Mouse (Mus musculus) forebrain, postnatal 0 days (tissue): ENCODE measurements at regions not wholly inside any gene's neighbourhood (a gene's known extent, or its start where the extent isn't known, plus 50 kb on each side); places are given as distances from the start of the nearest gene placed in this dataset.
A peak's percentile ranks its signal among the peaks of the same experiment; 100 is the strongest.

ENCODE experiments used
- ATAC-seq: fragments of 200-750 bp; cut with Nextera tagmentation; 2 replicates; pipeline ENCODE4 v1.8.0; 2017; ENCODE audit warnings: mild to moderate bottlenecking, moderate library complexity
- DNase-seq: peaks from one replicate; pipeline ENCODE4 v3.0.0-alpha.2; 2015
- H3K27ac ChIP-seq: fragments of 300-500 bp; sonication (generic); 2 replicates; pipeline ENCODE4 v1.5.1; 2014; ENCODE audit warnings: low read depth, mild to moderate bottlenecking, antibody characterized with exemption, low read length, moderate library complexity, mixed read lengths
- H3K27me3 ChIP-seq: fragments of 300-500 bp; sonication (generic); 2 replicates; pipeline ENCODE4 v1.6.1; 2014; ENCODE audit warnings: mild to moderate bottlenecking, low read length, mixed read lengths; ENCODE audit not compliant: insufficient read depth
- H3K36me3 ChIP-seq: fragments of 300-500 bp; sonication (generic); 2 replicates; pipeline ENCODE4 v1.6.1; 2014; ENCODE audit warnings: mild to moderate bottlenecking, moderate library complexity; ENCODE audit not compliant: insufficient read depth
- H3K4me1 ChIP-seq: fragments of 300-500 bp; sonication (generic); 2 replicates; pipeline ENCODE4 v1.6.1; 2014; ENCODE audit warnings: antibody characterized with exemption; ENCODE audit not compliant: insufficient read depth
- H3K4me2 ChIP-seq: fragments of 300-500 bp; sonication (generic); 2 replicates; pipeline ENCODE4 v1.6.1; 2014; ENCODE audit warnings: low read depth, mild to moderate bottlenecking, moderate library complexity
- H3K4me3 ChIP-seq: fragments of 300-500 bp; sonication (generic); 2 replicates; pipeline ENCODE4 v1.5.1; 2014; ENCODE audit warnings: low read depth, low read length, mixed read lengths
- H3K9ac ChIP-seq: fragments of 300-500 bp; sonication (generic); 2 replicates; pipeline ENCODE4 v1.6.1; 2014; ENCODE audit warnings: mild to moderate bottlenecking
- H3K9me3 ChIP-seq: fragments of 300-500 bp; sonication (generic); 2 replicates; pipeline ENCODE4 v1.6.1; 2016; ENCODE audit warnings: low read length
- CTCF ChIP-seq: sonication (generic); IDR thresholded peaks from 2 replicates; pipeline ENCODE4 v1.5.1; 2016; ENCODE audit warnings: antibody characterized with exemption, control low read depth, low read depth
- WGBS: fragments of 180-500 bp; shearing (Covaris S2); extraction: QIAGEN DNeasy Blood & Tissue Kit; methylation state at CpG from one replicate; pipeline ENCODE4 v1.1.7; 2014; 5-methylcytosine and 5-hydroxymethylcytosine counted together

GRCm38 (mm10) chr14:97170841-97171240 lies 651.9 kb upstream of the Klhl1 start:
- Histone ChIP-seq H3K27ac (no peak overlapping the region), H3K4me3 (no peak overlapping the region), H3K36me3 (no peaks in the 10 kb centered on the region), H3K9ac (no peak overlapping the region), H3K4me1 (no peaks in the 10 kb centered on the region), H3K4me2 (no peak overlapping the region), H3K27me3 (no peaks in the 10 kb centered on the region), H3K9me3 (no peaks in the 10 kb centered on the region)
- DNase-seq (peak; percentile 14), ATAC-seq (peak; percentile 42; the same call in 1 of the 2 replicates)
- WGBS: 65% methylated on average over 2 of the region's 2 CpGs
- no peak for TF ChIP-seq CTCF

DNA sequence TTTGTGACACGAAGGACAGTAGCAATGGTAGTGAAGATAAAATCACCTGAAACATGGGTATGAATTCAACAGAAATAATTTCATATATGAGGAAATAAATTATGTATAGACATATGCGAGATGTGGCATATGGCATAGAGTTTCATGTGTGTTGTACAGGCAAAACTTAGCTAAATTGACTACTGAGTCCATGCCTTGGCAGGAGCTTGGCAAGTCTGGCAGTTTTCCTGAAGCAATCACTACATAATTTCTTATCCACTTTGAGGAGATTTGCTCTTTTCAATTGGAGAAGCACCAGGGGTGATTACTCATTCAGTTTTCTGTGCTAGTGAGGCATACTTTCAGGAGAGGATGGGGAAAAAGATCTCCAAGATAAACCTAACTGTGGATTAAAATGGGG lies 646.9 kb upstream of the Klhl1 start:
- 70% methylated on average over 2 of the region's 2 CpGs for WGBS
- Histone ChIP-seq H3K36me3 (no peaks in the 10 kb centered on the region), H3K9ac (no peak overlapping the region), H3K27ac (no peak overlapping the region), H3K4me2 (no peak overlapping the region), H3K27me3 (no peaks in the 10 kb centered on the region), H3K9me3 (no peaks in the 10 kb centered on the region), H3K4me3 (no peak overlapping the region), H3K4me1 (no peaks in the 10 kb centered on the region)
- DNase-seq (peak; percentile 77), ATAC-seq (peak; percentile 84)
- TF ChIP-seq CTCF: no peak

DNA sequence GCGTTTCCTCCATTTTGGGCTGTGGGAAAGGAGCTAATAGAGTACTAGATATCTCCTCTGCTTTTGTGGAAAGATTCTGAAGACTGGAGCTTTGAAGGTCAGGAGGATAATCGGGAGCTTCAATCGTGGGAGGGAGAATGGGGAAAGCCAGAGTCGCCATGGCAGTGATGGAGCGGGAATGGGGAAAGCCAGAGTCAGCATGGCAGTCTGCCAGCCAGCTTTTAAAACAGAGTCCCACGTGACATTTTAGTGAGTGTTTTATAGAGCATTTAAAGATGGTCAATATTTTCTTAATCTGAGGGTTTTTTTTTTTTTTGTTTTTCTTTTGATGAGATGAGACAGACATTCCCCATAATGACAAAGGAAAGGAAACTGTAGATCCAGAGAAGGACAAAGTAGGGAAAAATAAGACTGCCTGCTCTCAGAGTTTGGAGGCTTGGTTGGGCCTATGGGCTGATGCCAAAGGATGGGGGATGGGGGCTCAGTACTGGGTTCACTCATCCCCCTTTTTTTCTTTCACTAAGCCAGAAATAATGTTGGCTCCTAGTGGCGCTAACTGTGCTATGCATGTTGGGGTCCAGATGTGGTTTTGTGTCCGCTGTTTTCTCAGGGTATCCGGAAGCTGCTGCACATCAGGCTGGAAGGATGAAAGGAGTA lies 630.2 kb upstream of the Klhl1 start:
- H3K4me1 ChIP-seq: no peaks in the 10 kb centered on the region
- no peaks in the 10 kb centered on the region for H3K36me3 ChIP-seq
- H3K27me3 ChIP-seq: no peaks in the 10 kb centered on the region
- no peaks in the 10 kb centered on the region for H3K9me3 ChIP-seq
- H3K27ac ChIP-seq: no peak overlapping the region
- 84% methylated on average over 9 of the region's 9 CpGs for WGBS
- no peak for ATAC-seq
- H3K9ac ChIP-seq: no peak overlapping the region
- no peak overlapping the region for H3K4me2 ChIP-seq
- TF ChIP-seq CTCF: no peak
- DNase-seq: no peak
- H3K4me3 ChIP-seq: no peak overlapping the region

GRCm38 (mm10) chr14:97115918-97116635 lies 597.2 kb upstream of the Klhl1 start:
- no peaks in the 10 kb centered on the region for H3K27me3 ChIP-seq
- no peak overlapping the region for H3K9ac ChIP-seq
- no peaks in the 10 kb centered on the region for H3K4me1 ChIP-seq
- TF ChIP-seq CTCF: no peak
- 95% methylated on average over 8 of the region's 8 CpGs for WGBS
- no peak overlapping the region for H3K4me3 ChIP-seq
- H3K4me2 ChIP-seq: no peak overlapping the region
- H3K36me3 ChIP-seq: no peaks in the 10 kb centered on the region
- ATAC-seq: no peak
- no peaks in the 10 kb centered on the region for H3K9me3 ChIP-seq
- DNase-seq: no peak
- no peak overlapping the region for H3K27ac ChIP-seq

DNA sequence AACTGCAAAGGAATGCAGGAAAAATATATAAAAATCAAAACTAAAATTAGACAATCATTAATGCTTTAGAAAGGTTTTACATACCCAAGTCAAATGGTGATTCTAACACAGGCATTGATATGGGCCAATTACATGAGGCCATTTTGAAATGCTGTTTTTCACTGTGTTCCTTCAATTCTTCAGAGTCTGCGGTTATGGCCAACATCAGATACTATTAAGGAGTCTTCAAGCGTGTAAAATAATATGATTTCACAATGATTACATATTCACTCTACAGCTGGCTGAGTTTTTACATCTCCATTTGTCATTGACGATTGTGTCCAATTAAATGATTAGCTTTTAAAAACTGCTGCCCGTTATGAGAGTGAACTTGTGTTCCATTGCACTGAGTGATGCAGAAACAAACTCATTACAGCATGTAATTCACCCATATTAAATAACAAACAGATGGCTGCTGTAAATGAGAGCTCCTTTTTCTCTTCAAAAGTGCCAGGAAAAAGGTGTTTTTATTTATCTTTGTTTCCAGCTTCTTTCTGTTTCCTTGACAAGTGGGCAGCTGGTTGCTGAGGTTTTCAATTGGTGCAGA lies 582.3 kb upstream of the Klhl1 start:
- no peaks in the 10 kb centered on the region for H3K4me1 ChIP-seq
- H3K9me3 ChIP-seq: no peaks in the 10 kb centered on the region
- no peak for ATAC-seq
- H3K27ac ChIP-seq: no peak overlapping the region
- TF ChIP-seq CTCF: no peak
- H3K4me3 ChIP-seq: no peak overlapping the region
- H3K36me3 ChIP-seq: no peaks in the 10 kb centered on the region
- peak; percentile 20 for DNase-seq
- H3K27me3 ChIP-seq: no peaks in the 10 kb centered on the region
- no peak overlapping the region for H3K9ac ChIP-seq
- no peak overlapping the region for H3K4me2 ChIP-seq
- 16% methylated on average over 4 of the region's 4 CpGs for WGBS

DNA sequence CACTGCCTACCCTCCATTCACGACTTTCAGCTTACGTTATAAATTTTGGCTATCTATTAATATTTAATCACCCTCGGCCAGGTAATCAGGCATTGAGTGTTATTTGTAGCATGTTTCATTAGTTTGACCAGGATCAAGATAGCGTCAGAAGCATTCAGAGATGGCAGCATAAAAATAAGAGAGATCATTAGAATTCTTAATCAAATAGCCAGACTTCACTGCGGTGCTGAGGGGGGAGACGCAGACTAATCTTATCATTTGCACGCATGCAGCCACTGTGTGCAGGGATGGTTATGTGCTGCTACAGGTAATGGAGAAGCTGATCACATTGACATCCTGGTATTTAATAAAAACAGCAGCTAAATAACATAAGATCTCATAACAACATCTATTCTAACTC lies 574.5 kb upstream of the Klhl1 start:
- H3K27me3 ChIP-seq: no peaks in the 10 kb centered on the region
- H3K4me2 ChIP-seq: no peak overlapping the region
- 95% methylated on average over 7 of the region's 7 CpGs for WGBS
- no peak overlapping the region for H3K4me3 ChIP-seq
- no peak overlapping the region for H3K9ac ChIP-seq
- H3K27ac ChIP-seq: no peak overlapping the region
- no peak for ATAC-seq
- no peaks in the 10 kb centered on the region for H3K4me1 ChIP-seq
- DNase-seq: no peak
- TF ChIP-seq CTCF: no peak
- no peaks in the 10 kb centered on the region for H3K36me3 ChIP-seq
- no peaks in the 10 kb centered on the region for H3K9me3 ChIP-seq

- Histone ChIP-seq H3K9me3 (no peaks in the 10 kb centered on the region), H3K4me1 (no peaks in the 10 kb centered on the region), H3K4me3 (no peak overlapping the region), H3K36me3 (no peaks in the 10 kb centered on the region), H3K4me2 (no peak overlapping the region), H3K9ac (no peak overlapping the region), H3K27me3 (no peaks in the 10 kb centered on the region), H3K27ac (no peak overlapping the region)
- WGBS: 92% methylated on average over 4 of the region's 4 CpGs
- no peak for TF ChIP-seq CTCF
- no peak for DNase-seq
- ATAC-seq: no peak
These were observed 570.0 kb upstream of the Klhl1 start for GRCm38 (mm10) chr14:97088863-97089262.
